Mouse (Mus musculus) lung, adult 2 months (tissue): ENCODE measurements at regions not wholly inside any gene's neighbourhood (a gene's known extent, or its start where the extent isn't known, plus 50 kb on each side); places are given as distances from the start of the nearest gene placed in this dataset.

ENCODE experiments used
- CTCF ChIP-seq: fragments of 200-500 bp; IDR thresholded peaks from 2 replicates; pipeline ENCODE4 v1.5.1; 2011; ENCODE audit warnings: mild to moderate bottlenecking, low read length, control low read depth; ENCODE audit not compliant: insufficient read depth
- POLR2A ChIP-seq: fragments of 200-500 bp; IDR thresholded peaks from 2 replicates; pipeline ENCODE4 v1.6.1; 2011; ENCODE audit warnings: low read depth, mild to moderate bottlenecking, control low read depth, low read length, borderline replicate concordance; ENCODE audit errors: extremely low read depth

- TF ChIP-seq CTCF: no peak
- no peak for TF ChIP-seq POLR2A
Observed at GRCm38 (mm10) chr5:54746973-54747372, 748.7 kb downstream of the Stim2 start.
